Mouse (Mus musculus): ENCODE measurements around the gene Vav2.

Vav2 gene

DNA sequence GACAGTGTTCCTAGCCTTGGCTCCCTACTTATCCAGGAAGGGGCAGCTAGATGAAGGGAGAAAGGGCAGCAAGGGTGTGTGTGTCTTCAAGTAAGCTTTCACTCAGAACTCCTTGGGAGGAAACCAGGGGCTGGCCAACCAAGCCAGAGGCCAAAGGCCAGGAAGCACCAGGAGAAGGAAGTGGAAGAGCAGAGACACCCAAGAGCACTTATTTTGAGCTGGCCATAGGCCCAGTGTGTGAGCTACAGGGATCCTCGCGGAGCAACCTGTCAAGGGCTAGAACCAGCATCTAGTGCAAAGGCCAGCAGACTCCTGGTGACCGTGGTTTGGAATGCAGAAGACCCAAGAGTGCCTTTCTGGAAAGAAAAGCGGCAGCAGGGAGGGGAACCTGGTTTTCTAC is 163.8 kb downstream of the Vav2 start:
- no peak for DNase-seq (ENCODE audit: low spot score)

- DNase-seq (ENCODE audit: low spot score): no peak
These were observed 175.4 kb downstream of the Vav2 start for GRCm38 (mm10) chr2:27251434-27251833.

GRCm38 (mm10) chr2:27248211-27248610 is 178.6 kb downstream of the Vav2 start, which contains the start of gene Sardh:
Gene Sardh (minus strand): TSS chr2:27248337.
- DNase-seq (ENCODE audit: low spot score): no peak

DNA sequence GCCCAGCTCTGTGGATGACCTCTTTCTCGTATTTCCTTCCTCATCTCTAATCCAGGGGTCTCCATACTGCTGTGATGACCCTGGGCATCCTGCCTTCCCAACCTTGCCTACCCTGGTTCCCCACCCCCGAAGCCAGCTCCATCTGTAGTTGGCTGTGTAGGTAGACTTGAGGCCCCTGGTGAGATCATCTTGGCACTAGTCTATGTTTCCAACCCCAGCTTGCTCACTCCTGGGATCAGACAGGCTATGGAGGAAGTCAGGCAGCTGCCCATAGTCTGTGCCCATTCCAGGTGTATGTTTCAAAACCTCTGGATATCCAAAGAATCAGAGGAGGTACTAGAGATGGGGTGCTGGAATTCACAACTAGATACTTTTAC is 179.4 kb downstream of the Vav2 start:
- no peak for DNase-seq (ENCODE audit: low spot score)

DNA sequence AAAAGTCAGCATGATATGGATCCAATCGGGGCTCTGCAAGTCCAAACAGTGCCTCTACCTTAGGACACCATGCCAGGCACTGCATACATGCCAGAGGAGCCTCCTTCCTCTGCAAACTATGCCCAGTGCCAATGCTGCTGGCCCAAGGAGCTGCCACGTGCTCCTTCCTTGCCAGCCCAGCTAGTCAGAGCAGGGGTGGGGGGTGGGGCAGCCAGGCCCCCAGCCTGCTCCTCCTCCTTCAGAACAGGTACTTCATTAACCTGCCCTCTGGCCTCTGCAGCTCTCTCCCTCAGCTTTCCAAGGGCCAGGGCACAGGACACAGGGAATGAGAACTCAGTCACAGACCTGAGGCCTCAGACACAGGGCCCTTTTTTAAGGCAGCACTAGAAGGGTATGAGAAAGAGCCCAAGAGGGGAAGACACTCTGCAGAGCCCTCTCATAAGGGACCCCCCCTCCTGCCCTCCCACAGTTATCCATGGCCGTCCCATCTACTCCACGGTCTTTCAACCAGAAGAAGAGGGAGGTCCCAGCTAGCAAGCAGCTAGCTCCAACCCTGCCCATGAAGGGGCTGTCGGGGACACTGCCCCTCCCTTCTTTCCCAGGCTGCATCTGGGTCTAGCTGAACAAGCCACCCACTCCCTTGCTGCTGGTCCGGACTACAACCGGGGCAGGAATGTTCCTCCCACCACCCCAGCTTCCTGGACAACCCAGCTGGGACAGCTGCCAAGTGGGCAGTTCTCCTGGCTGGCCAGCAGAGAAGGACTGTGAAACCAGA is 179.9 kb downstream of the Vav2 start:
- no peak for DNase-seq (ENCODE audit: low spot score)

DNA sequence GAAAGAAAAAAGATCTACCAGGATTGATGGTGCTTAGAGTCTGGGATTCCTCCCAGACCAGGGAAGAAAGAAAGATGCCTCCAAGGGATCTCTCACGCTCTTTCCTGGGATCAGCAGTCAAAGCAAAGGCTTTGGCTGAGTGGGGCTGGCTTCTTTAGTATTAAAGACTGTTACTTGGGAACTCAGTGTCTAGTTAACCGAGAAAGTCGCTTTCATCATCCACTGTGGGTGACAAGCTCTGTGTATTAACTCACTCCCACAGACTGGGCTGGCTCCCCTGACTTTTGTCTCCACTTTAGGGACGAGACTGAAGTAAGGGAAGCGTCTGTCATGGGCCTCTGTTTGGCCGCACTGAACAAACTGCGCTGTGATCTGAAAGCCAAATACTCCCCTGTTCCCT is 180.9 kb downstream of the Vav2 start:
- DNase-seq (ENCODE audit: low spot score): no peak

DNA sequence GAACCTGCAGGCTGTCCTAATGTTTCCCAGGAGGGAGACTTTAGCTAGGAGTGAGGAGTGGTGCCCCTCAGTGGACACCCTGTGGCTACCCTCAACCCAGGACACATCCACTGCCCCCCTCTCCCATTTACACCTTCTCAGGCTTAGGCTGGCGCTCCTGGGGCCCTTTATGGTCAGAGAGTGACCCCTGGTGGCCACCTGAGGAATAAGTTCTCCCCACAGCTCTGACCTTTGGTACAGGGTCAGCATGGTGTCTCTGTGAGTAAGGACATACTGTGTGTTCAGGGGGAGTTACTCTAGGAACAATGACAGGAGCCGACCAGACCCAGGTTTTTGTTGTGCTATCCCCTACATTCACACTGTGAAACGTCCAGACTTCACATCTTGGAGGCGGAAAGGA is 189.5 kb downstream of the Vav2 start:
- DNase-seq (ENCODE audit: low spot score): peak; percentile 61

DNA sequence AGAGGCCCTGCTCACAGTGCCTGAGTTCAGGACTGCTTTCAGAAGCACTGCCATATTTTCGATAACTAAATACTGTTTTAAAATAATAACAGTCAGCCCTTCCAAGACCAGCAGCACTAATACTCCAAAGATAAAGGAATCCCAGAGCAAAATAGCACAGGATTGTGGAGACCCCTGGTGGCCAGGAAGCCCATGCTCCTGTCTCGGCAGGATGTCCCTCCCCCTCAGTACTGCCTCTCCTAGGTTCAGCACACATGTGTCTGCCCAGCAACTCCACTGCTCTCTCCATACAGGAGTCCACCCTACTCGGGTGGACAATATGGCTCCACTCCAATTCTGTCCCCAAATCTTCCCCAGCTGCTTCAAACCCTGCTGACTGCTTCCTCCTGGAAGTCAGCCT is 191.1 kb downstream of the Vav2 start:
- DNase-seq (ENCODE audit: low spot score): peak; percentile 39

- DNase-seq (ENCODE audit: low spot score): no peak
These were observed 194.5 kb downstream of the Vav2 start for GRCm38 (mm10) chr2:27232376-27232775.

DNA sequence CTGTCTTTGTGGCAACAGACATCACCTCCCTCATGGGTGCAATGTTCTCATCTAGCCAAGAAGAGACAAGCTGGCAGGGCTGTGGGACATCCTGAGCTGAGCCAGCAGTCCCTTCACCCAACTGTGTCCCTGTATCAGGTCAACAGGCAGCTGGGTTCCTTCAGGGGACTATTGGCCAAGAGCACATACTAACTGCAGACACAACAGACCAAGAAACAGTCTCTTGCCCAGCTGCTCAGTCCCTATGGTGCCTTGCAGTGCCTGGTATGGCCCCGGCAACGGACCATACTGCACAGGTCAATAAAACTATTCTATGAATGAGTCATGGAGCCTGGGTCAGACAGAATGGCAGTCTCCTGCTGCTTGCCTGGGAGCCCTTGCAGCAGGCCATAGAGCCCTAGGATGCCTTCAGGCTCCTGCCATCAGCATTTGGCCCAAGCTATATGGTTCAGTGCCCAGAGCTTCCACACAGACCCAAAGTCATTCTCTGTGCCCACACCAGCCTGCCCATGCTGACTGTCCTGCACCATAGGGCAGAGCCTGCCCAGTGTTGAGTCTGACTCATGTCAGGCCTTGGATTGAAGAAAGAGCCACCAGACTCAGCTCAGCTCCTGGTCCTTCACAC is 197.2 kb downstream of the Vav2 start:
- no peak for DNase-seq (ENCODE audit: low spot score)

GRCm38 (mm10) chr2:27228809-27229480 is 197.9 kb downstream of the Vav2 start:
- DNase-seq (ENCODE audit: low spot score): no peak

GRCm38 (mm10) chr2:27226572-27226971 is 200.3 kb downstream of the Vav2 start:
- DNase-seq (ENCODE audit: low spot score): no peak

GRCm38 (mm10) chr2:27223012-27223421 is 203.8 kb downstream of the Vav2 start:
- DNase-seq (ENCODE audit: low spot score): no peak

- no peak for DNase-seq (ENCODE audit: low spot score)
These were observed 208.3 kb downstream of the Vav2 start for GRCm38 (mm10) chr2:27218569-27218968.

GRCm38 (mm10) chr2:27218121-27218544 is 208.7 kb downstream of the Vav2 start:
- no peak for DNase-seq (ENCODE audit: low spot score)

DNA sequence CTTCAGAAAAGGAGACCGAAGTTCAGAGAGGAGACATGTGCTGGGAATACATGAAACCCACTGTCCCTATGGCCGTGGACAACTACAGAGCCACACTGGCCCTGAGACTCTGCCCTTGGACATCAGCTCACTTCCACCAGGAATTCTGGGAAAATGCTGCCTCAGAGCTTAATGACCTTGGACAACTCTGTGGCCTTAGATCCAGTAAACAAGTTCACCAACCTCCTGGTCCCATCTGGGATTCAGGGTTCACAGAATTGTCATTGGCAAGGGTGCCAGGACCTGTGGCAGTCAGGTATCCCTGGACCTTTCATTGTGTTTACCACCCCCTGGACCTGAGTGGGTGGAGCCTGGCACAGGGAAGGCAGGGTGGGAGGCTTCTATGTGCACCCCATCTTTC is 211.3 kb downstream of the Vav2 start:
- DNase-seq (ENCODE audit: low spot score): no peak
